Mouse (Mus musculus): ENCODE data around the gene Pfkfb4.

Pfkfb4 gene

GRCm38 (mm10) chr9:109038901-109039364, 47.4 kb downstream of the Pfkfb4 start:
- no peak for DNase-seq

- DNase-seq = no peak
Observed at GRCm38 (mm10) chr9:109039681-109040080, 48.1 kb downstream of the Pfkfb4 start.

GRCm38 (mm10) chr9:109040216-109040615, 48.6 kb downstream of the Pfkfb4 start:
- no peak for DNase-seq

GRCm38 (mm10) chr9:109040906-109041305, 49.3 kb downstream of the Pfkfb4 start:
- DNase-seq = no peak

- no peak for DNase-seq
Observed at GRCm38 (mm10) chr9:109041351-109041750, 49.8 kb downstream of the Pfkfb4 start.

GRCm38 (mm10) chr9:109046306-109046705, 54.7 kb downstream of the Pfkfb4 start:
- DNase-seq = peak; percentile 82

GRCm38 (mm10) chr9:109049316-109049715, 57.7 kb downstream of the Pfkfb4 start:
- no peak for DNase-seq

GRCm38 (mm10) chr9:109049996-109050673, 58.6 kb downstream of the Pfkfb4 start:
- DNase-seq = peak in 1 of 2 experiments; percentile 29

GRCm38 (mm10) chr9:109050674-109050997, 59.1 kb downstream of the Pfkfb4 start:
- DNase-seq = no peak

- DNase-seq = peak; percentile 47 to 54
Observed at GRCm38 (mm10) chr9:109051011-109051501, 59.5 kb downstream of the Pfkfb4 start.

- no peak for DNase-seq
Observed at GRCm38 (mm10) chr9:109051651-109052489, 60.3 kb downstream of the Pfkfb4 start.

GRCm38 (mm10) chr9:109052490-109053260, 61.1 kb downstream of the Pfkfb4 start:
- DNase-seq = peak in 1 of 2 experiments; percentile 42

- DNase-seq = no peak
Observed at GRCm38 (mm10) chr9:109053366-109053765, 61.8 kb downstream of the Pfkfb4 start.

- no peak for DNase-seq
Observed at GRCm38 (mm10) chr9:109053851-109054250, 62.3 kb downstream of the Pfkfb4 start.

GRCm38 (mm10) chr9:109054712-109055111, 63.1 kb downstream of the Pfkfb4 start:
- DNase-seq = peak; percentile 56 to 64

GRCm38 (mm10) chr9:109055271-109056030, 63.9 kb downstream of the Pfkfb4 start:
- no peak for DNase-seq

GRCm38 (mm10) chr9:109056081-109056690, 64.6 kb downstream of the Pfkfb4 start:
- DNase-seq = no peak

- DNase-seq = no peak
Observed at GRCm38 (mm10) chr9:109056916-109057315, 65.3 kb downstream of the Pfkfb4 start.

GRCm38 (mm10) chr9:109057543-109057942, 66.0 kb downstream of the Pfkfb4 start:
- DNase-seq = no peak

- DNase-seq = peak in 1 of 2 experiments; percentile 35
Observed at GRCm38 (mm10) chr9:109058006-109058765, 66.6 kb downstream of the Pfkfb4 start.

Data from thymus, postnatal 36 days (tissue).